Mouse (Mus musculus) forebrain, embryonic 14.5 days (tissue): ENCODE data around the gene Fkbpl. TPM values are rescaled to one million over a fixed set of nuclear protein-coding genes. Genes with fewer than 3 reads are reported as not detected.

ENCODE experiments used
- ATAC-seq: fragments of 200-750 bp; cut with Nextera tagmentation; 2 replicates; pipeline ENCODE4 v1.8.0; 2017; ENCODE audit warnings: mild to moderate bottlenecking, moderate library complexity
- DNase-seq: peaks from one replicate; pipeline ENCODE4 v3.0.0-alpha.2; 2015; ENCODE audit warnings: low spot score
- H3K27ac ChIP-seq: fragments of 300-500 bp; sonication (generic); 2 replicates; pipeline ENCODE4 v1.5.1; 2014; ENCODE audit warnings: low read depth, mild to moderate bottlenecking, control low read depth, low read length, moderate library complexity
- H3K27me3 ChIP-seq: fragments of 300-500 bp; sonication (generic); replicated peaks from 2 replicates; pipeline ENCODE4 v1.6.1; 2014; ENCODE audit warnings: low read length, control low read depth, mixed read lengths; ENCODE audit not compliant: control insufficient read depth, insufficient read depth
- H3K36me3 ChIP-seq: fragments of 300-500 bp; sonication (generic); 2 replicates; pipeline ENCODE4 v1.6.1; 2014; ENCODE audit warnings: low read length, control low read depth; ENCODE audit not compliant: control insufficient read depth, insufficient read depth
- H3K4me1 ChIP-seq: fragments of 300-500 bp; sonication (generic); 2 replicates; pipeline ENCODE4 v1.6.1; 2014; ENCODE audit warnings: antibody characterized with exemption, low read length, control low read depth; ENCODE audit not compliant: control insufficient read depth, insufficient read depth
- H3K4me2 ChIP-seq: fragments of 300-500 bp; sonication (generic); 2 replicates; pipeline ENCODE4 v1.6.1; 2014; ENCODE audit warnings: mild to moderate bottlenecking, control low read depth, low read length
- H3K4me3 ChIP-seq: fragments of 300-500 bp; sonication (generic); 2 replicates; pipeline ENCODE4 v1.5.1; 2014; ENCODE audit warnings: low read depth, low read length, control low read depth
- H3K9ac ChIP-seq: fragments of 300-500 bp; sonication (generic); 2 replicates; pipeline ENCODE4 v1.6.1; 2014; ENCODE audit warnings: mild to moderate bottlenecking, low read length, control low read depth, moderate library complexity
- H3K9me3 ChIP-seq: fragments of 300-500 bp; sonication (generic); replicated peaks from 2 replicates; pipeline ENCODE4 v1.6.1; 2016; ENCODE audit warnings: low read length, control low read depth, mixed read lengths; ENCODE audit not compliant: control insufficient read depth
- WGBS: fragments of 180-500 bp; shearing (Covaris S2); extraction: QIAGEN DNeasy Blood & Tissue Kit; methylation state at CpG from one replicate; pipeline ENCODE4 v1.1.7; 2014; 5-methylcytosine and 5-hydroxymethylcytosine counted together
- polyA plus RNA-seq: library from polyadenylated mRNA; unstranded; fragments of >200 nt; fragmentation: Nextera tagmentation; extraction: Ambion mirVana; gene quantifications from 2 replicates; pipeline ENCODE4 v1.2.1, GENCODE M21; 2014

The Fkbpl gene
- polyA plus RNA-seq, 1 experiment from 2014 or later, result 12.6 TPM

GRCm38 (mm10) chr17:34676093-34676460, 31.5 kb downstream of the Fkbpl start:
- H3K4me3 ChIP-seq, result no peak overlapping the region
- H3K27me3 ChIP-seq, result peaks cover 27% of the 10 kb centered on the region
- no peak for DNase-seq
- 0 out of 2 replicates have a peak, but pooled peaks cover 2% of the 10 kb centered on the region for H3K4me1 ChIP-seq
- no peaks in the 10 kb centered on the region for H3K36me3 ChIP-seq
- 78% methylated on average over 6 of the region's 6 CpGs for WGBS
- H3K9ac ChIP-seq, result no peak overlapping the region
- no peaks in the 10 kb centered on the region for H3K9me3 ChIP-seq
- H3K27ac ChIP-seq, result no peak overlapping the region
- no peak overlapping the region for H3K4me2 ChIP-seq
- ATAC-seq, result no peak

- Histone ChIP-seq H3K4me2 (no peak overlapping the region), H3K9me3 (no peaks in the 10 kb centered on the region), H3K9ac (no peak overlapping the region), H3K4me1 (0 out of 2 replicates have a peak, but pooled peaks cover 2% of the 10 kb centered on the region), H3K27me3 (peaks cover 21% of the 10 kb centered on the region), H3K4me3 (no peak overlapping the region), H3K27ac (no peak overlapping the region), H3K36me3 (no peaks in the 10 kb centered on the region)
- WGBS, result 81% methylated on average over 12 of the region's 12 CpGs
- DNase-seq (no peak), ATAC-seq (no peak)
These were observed 32.1 kb downstream of the Fkbpl start for GRCm38 (mm10) chr17:34676671-34677070.

GRCm38 (mm10) chr17:34680191-34680590, 35.6 kb downstream of the Fkbpl start:
- no peaks in the 10 kb centered on the region for H3K36me3 ChIP-seq
- DNase-seq (no peak), ATAC-seq (no peak)
- no peak overlapping the region for H3K4me2 ChIP-seq
- H3K27ac ChIP-seq, result no peak overlapping the region
- H3K4me3 ChIP-seq, result no peak overlapping the region
- H3K9ac ChIP-seq, result no peak overlapping the region
- no peaks in the 10 kb centered on the region for H3K4me1 ChIP-seq
- no peaks in the 10 kb centered on the region for H3K27me3 ChIP-seq
- 85% methylated on average over 26 of the region's 26 CpGs for WGBS
- H3K9me3 ChIP-seq, result no peaks in the 10 kb centered on the region

GRCm38 (mm10) chr17:34680621-34681020, 36.1 kb downstream of the Fkbpl start:
- H3K9ac ChIP-seq, result no peak overlapping the region
- no peaks in the 10 kb centered on the region for H3K27me3 ChIP-seq
- H3K27ac ChIP-seq, result no peak overlapping the region
- no peaks in the 10 kb centered on the region for H3K4me1 ChIP-seq
- DNase-seq (no peak), ATAC-seq (no peak)
- H3K9me3 ChIP-seq, result no peaks in the 10 kb centered on the region
- no peaks in the 10 kb centered on the region for H3K36me3 ChIP-seq
- no peak overlapping the region for H3K4me2 ChIP-seq
- no peak overlapping the region for H3K4me3 ChIP-seq
- 81% methylated on average over 4 of the region's 4 CpGs for WGBS

GRCm38 (mm10) chr17:34681132-34681571, 36.6 kb downstream of the Fkbpl start:
- 87% methylated on average over 17 of the region's 17 CpGs for WGBS
- Histone ChIP-seq H3K4me1 (no peaks in the 10 kb centered on the region), H3K4me3 (no peak overlapping the region), H3K36me3 (no peaks in the 10 kb centered on the region), H3K27ac (no peak overlapping the region), H3K4me2 (no peak overlapping the region), H3K9ac (no peak overlapping the region), H3K9me3 (no peaks in the 10 kb centered on the region), H3K27me3 (no peaks in the 10 kb centered on the region)
- no peak for ATAC-seq
- DNase-seq, result no peak

GRCm38 (mm10) chr17:34681881-34682536, 37.4 kb downstream of the Fkbpl start:
- Histone ChIP-seq H3K36me3 (no peaks in the 10 kb centered on the region), H3K27me3 (no peaks in the 10 kb centered on the region), H3K4me3 (no peak overlapping the region), H3K4me1 (no peaks in the 10 kb centered on the region), H3K27ac (no peak overlapping the region), H3K9ac (no peak overlapping the region), H3K4me2 (no peak overlapping the region), H3K9me3 (no peaks in the 10 kb centered on the region)
- DNase-seq, result no peak
- no peak for ATAC-seq
- WGBS, result 71% methylated on average over 11 of the region's 11 CpGs

- 81% methylated on average over 8 of the region's 8 CpGs for WGBS
- DNase-seq (no peak), ATAC-seq (no peak)
- H3K27ac ChIP-seq, result no peak overlapping the region
- H3K4me3 ChIP-seq, result no peak overlapping the region
- no peaks in the 10 kb centered on the region for H3K27me3 ChIP-seq
- H3K4me1 ChIP-seq, result no peaks in the 10 kb centered on the region
- no peaks in the 10 kb centered on the region for H3K36me3 ChIP-seq
- H3K4me2 ChIP-seq, result no peak overlapping the region
- H3K9me3 ChIP-seq, result no peaks in the 10 kb centered on the region
- H3K9ac ChIP-seq, result no peak overlapping the region
These were observed 38.6 kb downstream of the Fkbpl start for GRCm38 (mm10) chr17:34683179-34683578.

GRCm38 (mm10) chr17:34683686-34684220, 39.2 kb downstream of the Fkbpl start:
- no peak overlapping the region for H3K4me2 ChIP-seq
- H3K36me3 ChIP-seq, result no peaks in the 10 kb centered on the region
- no peaks in the 10 kb centered on the region for H3K4me1 ChIP-seq
- H3K4me3 ChIP-seq, result no peak overlapping the region
- no peak for DNase-seq
- H3K27ac ChIP-seq, result no peak overlapping the region
- no peaks in the 10 kb centered on the region for H3K27me3 ChIP-seq
- no peak for ATAC-seq
- H3K9ac ChIP-seq, result no peak overlapping the region
- 73% methylated on average over 10 of the region's 10 CpGs for WGBS
- no peaks in the 10 kb centered on the region for H3K9me3 ChIP-seq

GRCm38 (mm10) chr17:34684253-34684893, 39.8 kb downstream of the Fkbpl start:
- Histone ChIP-seq H3K27me3 (no peaks in the 10 kb centered on the region), H3K9ac (no peak overlapping the region), H3K4me2 (no peak overlapping the region), H3K36me3 (no peaks in the 10 kb centered on the region), H3K4me1 (no peaks in the 10 kb centered on the region), H3K27ac (no peak overlapping the region), H3K9me3 (no peaks in the 10 kb centered on the region), H3K4me3 (no peak overlapping the region)
- WGBS, result 65% methylated on average over 9 of the region's 9 CpGs
- ATAC-seq, result no peak
- DNase-seq, result no peak
